Mouse (Mus musculus): Measurements from ENCODE around the gene Bahcc1. TPM values are rescaled to one million over a fixed set of nuclear protein-coding genes. Genes with fewer than 3 reads are reported as not detected.

The Bahcc1 gene
- polyA plus RNA-seq, 1 experiment from 2014 or later = 9.7 TPM

Small RNA genes lying within 50 kb of the gene (microRNA-seq; reads per million reads assigned to microRNA genes)
- gene Gm47297 = not detected

Other genes with a start within 250 kb of the Bahcc1 start
- 42.3 and 46.5 TPM in 2 replicates for gene Aatk, start 185.8 kb upstream of the Bahcc1 start, polyA plus RNA-seq (2015; fragmentation: Nextera tagmentation; extraction: Ambion mirVana)
- gene Cep131, start 146.1 kb upstream of the Bahcc1 start, polyA plus RNA-seq (2015; fragmentation: Nextera tagmentation; extraction: Ambion mirVana) = 29.5 and 30.4 TPM in 2 replicates
- 20.7 and 21.3 TPM in 2 replicates for gene Tepsin, start 134.2 kb upstream of the Bahcc1 start, polyA plus RNA-seq (2015; fragmentation: Nextera tagmentation; extraction: Ambion mirVana)
- gene Ndufaf8, start 134.0 kb upstream of the Bahcc1 start, polyA plus RNA-seq (2015; fragmentation: Nextera tagmentation; extraction: Ambion mirVana) = 41.4 and 46.8 TPM in 2 replicates
- gene Slc38a10, start 81.6 kb upstream of the Bahcc1 start, polyA plus RNA-seq (2015; fragmentation: Nextera tagmentation; extraction: Ambion mirVana) = 118 TPM in 2 replicates
- 4,277 and 4,299 TPM in 2 replicates for gene Actg1, start 115.6 kb downstream of the Bahcc1 start, polyA plus RNA-seq (2015; fragmentation: Nextera tagmentation; extraction: Ambion mirVana)
- gene Fscn2, start 128.6 kb downstream of the Bahcc1 start, polyA plus RNA-seq (2015; fragmentation: Nextera tagmentation; extraction: Ambion mirVana) = 1.2 and 1.3 TPM in 2 replicates
- 119 and 126 TPM in 2 replicates for gene Faap100, start 145.8 kb downstream of the Bahcc1 start, polyA plus RNA-seq (2015; fragmentation: Nextera tagmentation; extraction: Ambion mirVana)
- gene Nploc4, start 204.8 kb downstream of the Bahcc1 start, polyA plus RNA-seq (2015; fragmentation: Nextera tagmentation; extraction: Ambion mirVana) = 28.7 and 30.4 TPM in 2 replicates
- not detected in 2 replicates for gene Tspan10, start 209.7 kb downstream of the Bahcc1 start, polyA plus RNA-seq (2015; fragmentation: Nextera tagmentation; extraction: Ambion mirVana)
- gene Pde6g, start 220.6 kb downstream of the Bahcc1 start, polyA plus RNA-seq (2015; fragmentation: Nextera tagmentation; extraction: Ambion mirVana) = 0.34 and 0.36 TPM in 2 replicates
- 10.9 and 11.7 TPM in 2 replicates for gene Oxld1, start 225.1 kb downstream of the Bahcc1 start, polyA plus RNA-seq (2015; fragmentation: Nextera tagmentation; extraction: Ambion mirVana)
- 25.4 and 28.2 TPM in 2 replicates for gene Ccdc137, start 225.2 kb downstream of the Bahcc1 start, polyA plus RNA-seq (2015; fragmentation: Nextera tagmentation; extraction: Ambion mirVana)
- 51.5 and 58.7 TPM in 2 replicates for gene Arl16, start 234.7 kb downstream of the Bahcc1 start, polyA plus RNA-seq (2015; fragmentation: Nextera tagmentation; extraction: Ambion mirVana)

All from midbrain, embryonic 16.5 days (tissue).